Mouse (Mus musculus): ENCODE results near the gene Plekha1.

Gene Plekha1

DNA sequence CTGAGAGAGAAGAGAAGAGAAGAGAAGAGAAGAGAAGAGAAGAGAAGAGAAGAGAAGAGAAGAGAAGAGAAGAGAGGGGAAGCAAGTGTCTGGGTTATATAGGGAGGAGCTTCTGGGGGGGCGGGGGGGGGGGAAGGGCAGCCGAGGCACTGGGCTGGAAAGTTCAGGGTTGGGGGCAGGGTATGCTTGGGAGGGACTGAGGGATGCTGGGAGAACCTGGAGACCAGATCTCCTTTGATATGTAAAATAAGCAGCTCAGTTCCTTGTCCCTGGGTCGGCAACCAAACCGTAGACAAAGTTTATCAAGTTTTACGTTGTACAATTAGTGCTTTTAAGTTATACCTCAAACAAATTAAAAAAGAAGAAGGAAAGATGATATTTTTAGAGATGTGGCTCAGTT, 5.6 kb upstream of the Plekha1 start:
- no peak for DNase-seq (ENCODE audit: low read depth in 2 of 2, low spot score in 2 of 2)

- no peak for DNase-seq (ENCODE audit: low read depth in 2 of 2, low spot score in 2 of 2)
These were observed 4.8 kb upstream of the Plekha1 start for GRCm38 (mm10) chr7:130860721-130861142.

- DNase-seq (ENCODE audit: low read depth in 2 of 2, low spot score in 2 of 2) = no peak
These were observed 3.1 kb upstream of the Plekha1 start for GRCm38 (mm10) chr7:130862501-130862900.

DNA sequence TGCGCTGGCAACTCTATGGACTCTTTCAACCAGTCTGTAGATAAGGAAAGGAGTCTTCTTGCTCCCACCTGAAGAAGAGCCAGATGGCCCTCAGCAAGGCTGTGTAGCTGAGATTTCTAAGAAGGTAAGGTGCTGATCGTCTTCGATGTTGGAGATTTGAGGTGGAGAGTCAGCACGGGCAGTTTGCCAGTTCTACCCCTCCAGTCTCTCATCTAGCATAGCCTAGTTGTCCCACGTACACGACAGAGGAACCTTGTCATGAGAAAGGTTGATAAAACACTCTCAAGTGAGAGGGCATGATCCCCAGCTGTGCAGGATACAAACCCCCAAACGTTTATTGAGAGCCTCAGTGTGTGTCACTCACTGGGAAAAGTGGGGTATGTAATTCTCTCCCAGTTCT, 845 bp upstream of the Plekha1 start:
- no peak for DNase-seq (ENCODE audit: low read depth in 2 of 2, low spot score in 2 of 2)

GRCm38 (mm10) chr7:130866640-130867039, 1.1 kb downstream of the Plekha1 start:
- no peak for DNase-seq (ENCODE audit: low read depth in 2 of 2, low spot score in 2 of 2)

- no peak for DNase-seq (ENCODE audit: low read depth in 2 of 2, low spot score in 2 of 2)
These were observed 1.7 kb downstream of the Plekha1 start for GRCm38 (mm10) chr7:130867256-130867655.

DNA sequence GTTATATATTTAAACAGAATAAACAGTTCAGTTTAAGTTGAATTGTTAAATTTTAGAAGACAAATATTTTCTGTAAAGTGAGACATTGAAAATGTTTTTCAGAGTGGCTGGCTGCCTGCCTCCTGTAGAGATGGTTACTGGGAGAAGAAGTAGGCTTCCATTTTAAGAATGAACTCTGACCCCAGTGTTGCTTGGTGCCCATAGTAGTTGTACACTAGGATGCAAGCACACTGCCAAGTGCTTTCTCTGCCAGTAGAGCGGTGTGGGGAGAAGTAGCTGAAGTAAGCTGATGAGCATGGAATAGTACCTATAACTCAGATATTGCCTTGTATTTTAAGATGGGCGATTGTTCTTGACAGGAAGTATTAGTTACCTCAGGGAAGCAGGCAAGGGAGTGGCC, 18.6 kb downstream of the Plekha1 start:
- DNase-seq (ENCODE audit: low read depth in 2 of 2, low spot score in 2 of 2) = no peak

- no peak for DNase-seq (ENCODE audit: low read depth in 2 of 2, low spot score in 2 of 2)
These were observed 20.7 kb downstream of the Plekha1 start for GRCm38 (mm10) chr7:130886246-130886645.

DNA sequence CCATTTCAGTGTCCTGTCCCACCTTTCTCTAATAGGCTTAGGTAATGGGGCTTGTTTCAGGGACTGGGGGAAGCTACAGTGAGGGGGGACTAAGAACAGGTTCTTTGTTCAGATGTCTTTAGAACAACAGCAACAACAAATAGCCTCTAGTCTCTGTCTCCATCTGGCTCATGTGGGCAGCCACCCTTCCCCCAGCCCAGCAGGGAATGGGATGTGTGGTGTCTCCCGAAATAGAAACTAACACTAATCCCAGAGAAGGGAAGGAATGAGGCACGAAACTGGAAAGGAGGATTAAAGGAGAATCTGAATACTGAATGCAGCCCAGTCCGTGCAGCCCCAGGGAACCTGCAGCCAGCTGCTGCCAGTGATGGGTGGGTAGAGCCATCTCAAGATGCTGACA, 22.4 kb downstream of the Plekha1 start:
- DNase-seq (ENCODE audit: low read depth in 2 of 2, low spot score in 2 of 2) = no peak

GRCm38 (mm10) chr7:130890871-130891270, 25.3 kb downstream of the Plekha1 start:
- no peak for DNase-seq (ENCODE audit: low read depth in 2 of 2, low spot score in 2 of 2)

DNA sequence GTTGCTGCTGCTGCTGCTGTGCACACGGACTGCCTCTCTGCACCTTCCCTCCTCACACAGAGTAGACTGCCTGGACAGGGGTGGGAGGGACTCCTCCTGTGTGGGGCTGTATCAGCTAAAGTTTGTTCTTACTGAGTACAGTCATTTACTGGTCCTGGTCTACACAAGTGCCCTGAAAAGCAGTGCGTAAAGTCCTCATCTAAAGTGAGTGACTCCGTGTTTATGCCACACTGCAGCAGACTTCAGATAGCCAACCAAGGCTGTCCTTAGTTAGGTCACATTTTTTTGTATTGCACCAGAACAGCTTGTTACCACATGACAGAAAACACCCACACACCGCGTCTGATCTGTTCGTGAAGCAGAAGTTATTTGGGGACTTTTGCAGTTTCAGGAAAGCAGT, 27.4 kb downstream of the Plekha1 start:
- peak; percentile 41 to 51 for DNase-seq (ENCODE audit: low read depth in 2 of 2, low spot score in 2 of 2)

DNA sequence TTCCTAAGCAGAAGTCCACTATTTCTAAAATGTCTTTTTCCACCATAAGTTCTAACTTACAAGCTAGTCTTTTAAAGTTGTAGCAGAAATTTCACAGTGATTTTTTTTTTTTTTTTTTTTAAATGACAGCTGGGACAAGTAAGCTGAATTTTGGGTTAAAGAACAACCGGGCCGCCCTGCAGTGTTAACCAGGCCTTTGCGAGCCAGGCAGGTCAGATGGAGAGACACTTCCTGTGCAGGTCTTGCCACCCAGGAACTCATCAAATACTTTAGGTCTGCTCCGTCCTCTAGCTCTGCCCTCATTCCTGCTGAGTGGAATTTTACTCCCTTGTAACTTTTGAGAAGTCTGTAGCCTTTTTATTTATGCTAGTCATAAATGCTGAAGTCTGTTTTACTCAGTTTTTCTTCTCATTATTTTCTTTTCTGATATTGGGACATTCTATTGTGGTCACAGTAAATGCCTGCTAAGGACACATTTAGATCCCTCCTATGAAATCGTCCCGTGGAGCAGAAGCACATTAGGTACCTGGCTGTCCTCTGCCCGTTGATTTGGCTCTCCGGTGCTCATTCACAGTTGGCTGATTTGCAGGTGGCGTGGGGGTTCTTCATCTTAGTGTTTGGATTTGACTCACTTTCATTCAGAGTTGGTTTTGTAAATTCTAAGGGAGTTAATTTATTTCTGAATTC, 29.5 kb downstream of the Plekha1 start:
- DNase-seq (ENCODE audit: low read depth in 2 of 2, low spot score in 2 of 2) = no peak

DNA sequence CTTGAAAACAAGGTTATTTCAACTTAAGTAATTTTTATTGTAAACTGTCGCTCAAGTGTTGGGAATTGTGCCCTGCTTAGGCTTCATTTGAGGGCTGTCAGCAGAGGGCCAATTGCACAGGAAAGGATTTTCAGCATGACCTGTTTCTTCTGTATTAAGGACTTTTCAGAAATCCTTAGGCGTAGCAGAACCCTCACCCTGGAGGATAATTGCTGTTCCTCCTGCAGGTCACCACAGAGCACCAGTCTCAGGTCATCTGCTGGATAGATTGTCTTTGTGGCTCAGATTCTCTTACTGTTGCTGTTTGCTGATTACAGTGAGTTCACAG, 30.0 kb downstream of the Plekha1 start:
- no peak for DNase-seq (ENCODE audit: low read depth in 2 of 2, low spot score in 2 of 2)

- no peak for DNase-seq (ENCODE audit: low read depth in 2 of 2, low spot score in 2 of 2)
These were observed 30.5 kb downstream of the Plekha1 start for GRCm38 (mm10) chr7:130896064-130896463.

DNA sequence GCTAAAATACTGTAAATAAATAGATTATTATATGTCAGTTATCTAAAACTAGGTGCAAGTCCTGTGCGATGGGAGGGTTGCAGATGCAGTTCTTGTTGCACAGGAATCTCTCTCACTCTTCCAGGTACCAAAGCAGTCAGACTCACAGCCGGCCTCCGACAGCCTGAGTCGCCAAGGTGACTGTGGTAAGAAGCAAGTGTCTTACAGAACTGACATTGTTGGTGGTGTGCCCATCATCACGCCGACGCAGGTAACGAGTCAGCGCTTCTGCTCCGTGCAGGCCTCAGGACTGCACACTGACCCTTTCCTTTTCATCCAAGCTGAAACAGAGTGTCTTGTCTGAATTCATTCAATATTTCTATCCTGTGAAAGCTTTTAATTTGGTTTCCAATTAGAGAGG, 31.6 kb downstream of the Plekha1 start:
- DNase-seq (ENCODE audit: low read depth in 2 of 2, low spot score in 2 of 2) = no peak

DNA sequence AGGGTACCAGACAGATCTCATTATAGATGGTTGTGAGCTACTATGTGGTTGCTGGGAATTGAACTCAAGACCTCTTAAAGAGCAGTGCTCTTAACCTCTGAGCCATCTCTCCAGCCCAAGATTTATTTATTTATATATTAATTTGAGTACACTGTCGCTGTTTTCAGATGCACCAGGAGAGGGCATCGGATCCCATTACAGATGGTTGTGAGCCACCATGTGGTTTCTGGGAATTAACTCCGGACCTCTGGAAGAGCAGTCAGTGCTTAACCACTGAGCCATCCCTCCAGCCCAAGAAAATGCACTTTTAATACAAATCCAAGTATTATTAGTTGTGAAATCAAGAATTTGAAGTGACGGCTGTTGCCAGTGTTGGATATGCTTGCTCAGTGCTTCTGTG, 32.8 kb downstream of the Plekha1 start:
- DNase-seq (ENCODE audit: low read depth in 2 of 2, low spot score in 2 of 2) = no peak

DNA sequence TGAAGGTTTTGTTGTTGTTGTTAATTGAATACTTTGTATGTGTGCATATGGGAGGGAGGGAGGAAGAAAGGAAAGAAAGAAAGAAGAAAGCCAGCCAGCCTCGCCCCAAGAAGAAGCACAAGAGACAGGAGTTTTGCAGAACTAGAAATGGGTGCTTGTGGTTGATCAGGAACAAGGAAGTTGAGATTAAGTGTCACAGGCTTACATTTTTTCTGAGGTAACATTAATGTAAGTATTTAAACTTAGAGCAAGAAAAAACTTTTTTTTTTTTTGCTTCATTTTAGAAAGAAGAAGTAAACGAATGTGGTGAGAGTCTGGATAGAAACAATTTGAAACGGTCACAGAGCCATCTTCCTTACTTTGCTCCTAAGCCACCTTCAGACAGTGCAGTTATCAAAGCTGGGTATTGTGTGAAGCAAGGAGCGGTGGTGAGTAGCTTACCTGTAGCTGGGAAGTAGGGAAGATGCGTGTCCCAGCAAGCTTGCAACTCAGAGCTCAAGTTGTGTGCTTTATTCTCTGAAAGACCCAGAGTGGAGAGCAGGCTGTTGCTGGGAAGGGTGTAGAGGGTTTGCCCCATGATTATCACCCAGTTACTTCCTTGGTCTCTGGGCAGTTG, 34.8 kb downstream of the Plekha1 start:
- DNase-seq (ENCODE audit: low read depth in 2 of 2, low spot score in 2 of 2) = no peak

- no peak for DNase-seq (ENCODE audit: low read depth in 2 of 2, low spot score in 2 of 2)
These were observed 37.4 kb downstream of the Plekha1 start for GRCm38 (mm10) chr7:130902929-130903328.

DNA sequence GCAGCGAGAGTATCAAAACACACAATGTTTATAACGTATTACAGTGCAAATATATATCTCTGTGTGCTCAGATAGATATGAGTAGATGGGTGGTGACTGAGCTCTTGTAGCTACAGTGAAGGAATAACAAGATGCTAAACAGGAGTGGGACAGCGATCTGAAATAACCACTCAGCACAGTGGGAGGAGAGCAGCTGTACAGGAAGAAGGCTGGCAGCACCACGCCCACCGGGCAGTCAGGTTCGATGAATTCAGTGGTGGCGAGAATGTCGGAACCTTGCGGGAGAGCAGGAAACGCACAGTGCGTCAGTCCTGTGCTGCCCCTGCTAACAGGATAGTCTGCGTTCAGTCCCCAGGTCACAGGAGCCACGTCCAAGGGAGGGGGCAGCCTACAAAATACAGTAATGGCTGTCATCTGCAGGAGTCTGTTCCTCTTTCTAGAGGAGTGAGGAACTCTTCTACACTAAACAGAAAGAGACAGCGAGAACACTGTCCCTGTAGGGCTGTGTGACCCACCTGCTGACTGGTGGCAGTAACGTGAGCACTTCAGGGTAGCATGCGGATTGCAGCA, 38.0 kb downstream of the Plekha1 start:
- DNase-seq (ENCODE audit: low read depth in 2 of 2, low spot score in 2 of 2) = peak; percentile 7 to 8

DNA sequence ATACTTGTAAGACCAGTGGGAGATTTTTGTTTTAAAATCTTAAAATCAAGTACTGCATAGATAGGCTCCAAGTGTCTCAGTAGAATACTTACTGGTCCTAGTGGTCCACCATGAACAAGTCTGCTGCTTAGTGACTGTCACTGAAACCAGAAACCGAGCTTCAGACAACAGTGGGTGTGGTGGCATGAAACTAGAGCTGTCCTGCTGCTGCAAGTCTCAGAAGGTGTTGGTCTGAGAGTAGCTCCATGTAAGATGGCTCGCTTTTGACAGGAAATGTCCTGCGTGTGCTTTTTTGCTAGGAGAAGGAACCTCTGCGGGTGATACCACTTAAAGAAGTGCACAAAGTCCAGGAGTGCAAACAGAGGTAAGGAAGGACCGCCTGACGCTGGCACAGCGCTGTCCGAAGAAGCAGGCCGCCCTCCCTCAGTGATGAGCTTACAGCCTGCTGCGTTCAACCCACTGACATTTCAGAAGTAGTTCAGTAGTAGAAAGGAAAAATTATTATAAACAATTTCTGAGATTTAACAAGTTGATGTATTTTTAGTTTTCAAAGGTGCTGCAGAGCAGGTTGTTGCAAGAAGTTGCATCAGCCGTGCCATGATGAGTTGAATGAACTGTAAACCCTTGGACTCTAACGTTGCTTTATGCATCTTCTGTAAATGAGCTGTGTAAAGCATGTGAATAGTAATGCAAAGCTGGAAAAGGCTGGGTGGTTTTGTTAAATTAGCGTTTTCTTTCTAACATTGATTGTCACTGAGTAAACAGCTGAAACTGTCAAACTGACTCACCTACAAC, 39.2 kb downstream of the Plekha1 start:
- DNase-seq (ENCODE audit: low read depth in 2 of 2, low spot score in 2 of 2) = no peak

- DNase-seq (ENCODE audit: low read depth in 2 of 2, low spot score in 2 of 2) = no peak
These were observed 45.3 kb downstream of the Plekha1 start for GRCm38 (mm10) chr7:130910841-130911240.

Data from CD8-positive naive resting alpha-beta T cell, adult 2 months (primary cell).